Mouse (Mus musculus) T-helper 17 cell (primary cell): ENCODE results near the gene Zfp445.
"Not testable (repeated sequence)": the region's sequence is repeated elsewhere in the genome, so short reads cannot be mapped to it uniquely, and the experiment has no call there.

Experiments used
- in situ Hi-C, 2 experiments: fragments of 300-600 bp; cut with MboI, MseI; formaldehyde crosslinking; loops; 1 replicate in 1 of 2; 2 replicates in 1 of 2; pipeline ENCODE4 v1.15.1; 2025; ENCODE audit warnings: high pct_unique_total_duplicates in 2 of 2

The Zfp445 gene

GRCm38 (mm10) chr9:122865697-122866166, at the start of gene Zfp445:
Zfp445 (minus strand) TSS chr9:122866006.
- in situ Hi-C loops: loop anchor here in 1 of 2 experiments (5.0 kb wide), 1 partner anchor 82 kb away; no protein-coding TSS in a partner anchor

- in situ Hi-C loops: no loop called here
These were observed 37.1 kb upstream of the Zfp445 start for GRCm38 (mm10) chr9:122902717-122903535.

GRCm38 (mm10) chr9:122901047-122901446, 35.2 kb upstream of the Zfp445 start:
- in situ Hi-C loops: no loop called here

DNA sequence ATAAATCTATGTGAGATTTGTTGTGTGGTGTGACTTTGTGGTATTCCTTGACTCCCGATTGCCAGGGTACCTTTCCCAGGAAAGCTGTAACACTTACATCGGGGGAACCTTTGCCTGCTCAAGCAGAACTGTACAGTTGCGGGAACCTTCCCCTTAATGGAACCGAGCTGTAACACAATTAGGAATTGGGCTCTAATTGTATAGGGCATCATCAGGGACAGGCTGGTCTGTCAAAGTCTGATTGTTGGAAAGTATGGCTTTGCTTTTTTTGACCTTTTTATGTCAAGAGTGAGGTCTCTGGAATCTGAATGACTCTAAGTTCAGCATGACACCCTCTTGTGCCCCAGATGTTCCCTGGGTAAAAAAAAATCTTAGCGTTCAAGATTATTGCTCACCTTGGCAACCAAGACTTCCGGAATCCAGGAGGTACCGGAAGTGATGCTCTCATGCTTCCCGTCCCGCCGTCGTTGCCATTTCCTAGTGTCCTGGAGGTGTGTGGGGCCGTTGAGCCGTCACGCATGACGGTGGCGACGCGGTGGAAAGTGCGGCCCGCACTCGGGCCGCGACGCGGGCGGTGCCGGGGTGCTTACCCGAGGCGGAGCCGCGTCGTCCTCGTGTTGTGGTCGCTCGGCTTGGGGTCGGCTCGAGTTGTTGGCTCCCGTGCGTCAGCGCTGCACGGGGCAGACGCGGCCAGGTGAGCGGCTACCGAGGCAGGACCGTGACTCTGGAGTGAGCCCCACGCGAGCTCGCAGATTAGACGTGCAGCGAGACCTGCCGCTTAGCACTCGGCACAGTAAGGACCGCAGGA, 20.8 kb upstream of the Zfp445 start:
- in situ Hi-C loops: loop anchor here in 1 of 2 experiments (10.0 kb wide), 1 partner anchor 1312 kb away; no protein-coding TSS in a partner anchor

GRCm38 (mm10) chr9:122885385-122885784, 19.6 kb upstream of the Zfp445 start, which contains the start of gene Zkscan7:
Zkscan7 (plus strand) TSS chr9:122885685.
- in situ Hi-C loops: loop anchor here in 1 of 2 experiments (10.0 kb wide), 1 partner anchor 1311 kb away; no protein-coding TSS in a partner anchor

DNA sequence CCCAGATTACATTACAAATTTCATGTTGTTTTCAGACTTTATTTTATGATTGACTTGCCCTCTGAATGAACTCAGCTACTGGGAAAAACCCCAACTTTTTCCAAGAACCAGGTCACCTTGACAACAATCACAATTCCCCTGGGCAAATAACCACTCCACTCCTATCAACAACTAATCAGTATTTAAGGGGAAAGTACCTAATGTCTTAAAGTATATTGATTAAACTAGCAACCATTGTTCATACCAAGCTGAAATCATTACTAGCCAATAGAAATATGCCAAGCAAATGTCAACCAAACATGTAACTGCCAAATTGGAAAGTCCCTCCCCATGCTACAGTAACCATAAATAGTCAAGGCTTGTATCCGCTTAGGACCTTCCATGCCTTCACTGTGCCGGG, 9.3 kb upstream of the Zfp445 start:
- in situ Hi-C loops: no loop called here

GRCm38 (mm10) chr9:122874653-122875052, 8.8 kb upstream of the Zfp445 start:
- in situ Hi-C loops: no loop called here

- in situ Hi-C loops: no loop called here
These were observed 6.8 kb upstream of the Zfp445 start for GRCm38 (mm10) chr9:122872595-122872994.

GRCm38 (mm10) chr9:122866192-122866591, 386 bp upstream of the Zfp445 start:
- in situ Hi-C loops: loop anchor here in 1 of 2 experiments (5.0 kb wide), 1 partner anchor 81 kb away; no protein-coding TSS in a partner anchor

- in situ Hi-C loops: loop anchor here in 1 of 2 experiments (5.0 kb wide), 1 partner anchor 82 kb away; no protein-coding TSS in a partner anchor
These were observed 958 bp downstream of the Zfp445 start for GRCm38 (mm10) chr9:122864848-122865247.

DNA sequence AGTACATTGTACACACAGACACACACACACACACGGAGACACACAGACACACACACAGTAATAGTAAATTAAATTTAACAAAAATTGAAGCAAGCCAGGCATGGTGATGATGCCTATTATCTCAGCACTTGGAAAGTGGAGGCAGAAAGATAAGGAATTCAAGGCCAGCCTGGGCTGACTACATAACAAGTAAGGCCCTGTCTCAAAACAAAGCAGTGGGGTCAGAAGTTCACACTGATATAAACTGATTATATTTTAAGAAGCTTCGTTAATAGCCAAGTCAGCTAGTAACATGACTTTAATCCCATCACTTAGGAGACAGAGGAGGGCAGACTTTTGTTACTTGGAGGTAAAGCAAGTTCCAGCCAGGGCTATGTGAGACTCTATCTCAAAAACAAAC, 2.1 kb downstream of the Zfp445 start:
- in situ Hi-C loops: no loop called here

DNA sequence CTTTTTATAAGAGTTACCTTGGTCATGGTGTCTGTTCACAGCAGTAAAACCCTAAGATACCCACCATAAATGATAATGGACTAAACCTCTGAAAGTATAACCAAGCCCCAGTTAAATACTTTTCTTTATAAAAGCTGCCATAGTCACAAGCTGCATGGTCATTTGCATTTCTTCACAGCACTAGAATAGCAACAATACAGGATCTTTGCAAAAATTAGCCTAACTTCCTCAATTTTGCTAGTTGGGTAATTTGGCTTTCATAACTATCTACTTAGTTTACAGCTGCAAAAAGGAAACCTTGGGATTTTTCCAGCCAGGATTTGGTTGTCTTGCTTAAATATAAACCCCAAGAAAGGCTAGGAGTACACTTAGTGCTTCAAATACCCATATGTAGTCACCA, 5.1 kb downstream of the Zfp445 start:
- in situ Hi-C loops: no loop called here

GRCm38 (mm10) chr9:122856716-122857115, 9.1 kb downstream of the Zfp445 start:
- in situ Hi-C loops: no loop called here

DNA sequence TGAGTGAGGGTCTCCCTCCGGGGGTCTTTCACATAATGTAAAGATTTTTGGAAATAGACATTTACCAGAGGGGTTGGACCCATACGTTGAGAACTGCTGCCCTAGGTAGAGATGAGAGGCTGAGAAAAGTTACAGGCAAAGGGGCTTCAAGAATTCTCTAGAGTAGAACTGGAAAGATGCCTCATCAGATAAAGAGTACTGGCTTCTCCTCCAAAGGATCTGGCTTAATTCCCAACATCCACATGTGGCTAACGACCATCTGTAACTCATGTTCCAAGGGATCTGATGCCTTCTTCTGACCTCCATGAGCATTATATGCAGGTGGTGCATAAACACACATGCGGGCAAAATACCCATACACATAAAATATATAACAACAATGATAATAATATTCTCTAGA, 10.2 kb downstream of the Zfp445 start:
- in situ Hi-C loops: no loop called here

- in situ Hi-C loops: not testable (repeated sequence)
These were observed 10.7 kb downstream of the Zfp445 start for GRCm38 (mm10) chr9:122855141-122855540.

DNA sequence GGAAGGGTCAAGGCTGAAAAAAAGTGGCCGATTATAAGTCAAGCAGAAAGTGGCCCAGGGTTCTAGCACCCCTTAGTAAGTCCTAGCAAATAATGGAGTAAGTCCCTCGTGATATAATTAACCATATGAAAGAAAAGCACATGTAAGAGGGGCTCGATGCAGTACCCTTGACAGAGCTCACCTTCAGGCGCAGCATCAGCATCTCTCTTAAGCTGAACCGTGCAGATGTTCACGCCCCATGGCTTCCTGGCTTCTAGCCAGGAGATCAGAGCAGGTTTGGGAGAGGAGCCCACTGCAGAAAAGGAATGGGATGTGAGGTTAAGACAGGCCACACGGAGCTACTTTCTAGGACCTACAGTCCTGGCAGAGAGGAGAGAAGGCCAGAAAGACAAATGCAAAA, 11.3 kb downstream of the Zfp445 start:
- in situ Hi-C loops: loop anchor here in 1 of 2 experiments (5.0 kb wide), 1 partner anchor 38 kb away; no protein-coding TSS in a partner anchor

- in situ Hi-C loops: not testable (repeated sequence)
These were observed 17.9 kb downstream of the Zfp445 start for GRCm38 (mm10) chr9:122847811-122848311.

GRCm38 (mm10) chr9:122846156-122846555, 19.6 kb downstream of the Zfp445 start:
- in situ Hi-C loops: no loop called here

- in situ Hi-C loops: no loop called here
These were observed 20.2 kb downstream of the Zfp445 start for GRCm38 (mm10) chr9:122845621-122846020.

DNA sequence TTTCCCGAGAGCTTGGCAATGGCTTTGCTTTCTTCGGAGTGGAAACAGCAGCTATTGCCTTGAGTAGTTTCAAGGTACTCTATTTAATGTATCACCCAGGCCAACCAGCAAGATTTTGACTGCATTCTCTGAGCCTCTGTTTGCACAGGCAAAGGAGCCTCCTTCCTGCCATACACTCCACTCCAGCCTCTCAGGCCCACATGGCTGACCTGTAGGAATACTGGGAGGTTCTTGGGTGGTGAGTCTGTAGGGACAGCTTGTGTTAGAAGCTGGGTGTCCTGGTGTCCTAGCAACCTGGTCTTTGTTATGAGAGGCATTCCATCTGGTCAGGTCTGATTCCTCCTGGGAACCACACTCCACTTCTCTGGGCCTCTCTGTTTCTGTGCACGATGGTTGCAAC, 22.0 kb downstream of the Zfp445 start, which contains the start of gene Gm35549:
Gene Gm35549, minus strand, starts transcription at position 276 of the 400 bp plus-strand sequence.
- in situ Hi-C loops: no loop called here

DNA sequence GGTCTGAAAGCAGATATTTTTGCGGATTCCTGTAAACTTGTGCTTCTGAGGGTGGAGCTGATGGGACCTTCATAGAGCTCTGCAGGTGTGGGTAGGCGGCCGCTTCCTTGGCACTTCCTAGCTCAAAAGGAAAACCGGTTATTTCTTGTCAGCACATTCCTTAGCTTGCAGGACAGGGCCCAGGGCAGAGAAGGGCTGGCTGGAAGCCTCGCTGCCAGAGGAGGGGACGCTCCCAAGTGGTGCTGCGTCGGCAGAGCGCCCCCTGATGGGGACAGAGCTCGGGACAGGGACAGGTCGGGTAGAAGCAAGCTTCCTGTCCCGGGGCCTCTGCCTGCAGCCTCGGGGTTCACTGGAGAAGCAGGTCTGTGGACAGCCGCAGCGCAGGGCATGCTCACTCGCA, 28.1 kb downstream of the Zfp445 start:
- in situ Hi-C loops: no loop called here

GRCm38 (mm10) chr9:122837216-122837615, 28.6 kb downstream of the Zfp445 start:
- in situ Hi-C loops: no loop called here
